Mouse (Mus musculus): ENCODE measurements around the gene Nr1d1. TPM values are rescaled to one million over a fixed set of nuclear protein-coding genes. Genes with fewer than 3 reads are reported as not detected.

The Nr1d1 gene
- polyA plus RNA-seq, 1 experiment from 2014 or later, result 2.6 TPM

GRCm38 (mm10) chr11:98786359-98787214, 11.5 kb upstream of the Nr1d1 start:
- H3K4me2 ChIP-seq (replicated peaks), result peak overlapping the region; percentile 57
- H3K4me3 ChIP-seq (replicated peaks), result 0 out of 2 replicates have a peak overlapping the region, but pooled peaks have one; percentile 3
- WGBS, result 2% methylated on average over 14 of the region's 15 CpGs
- no peaks in the 10 kb centered on the region for H3K27me3 ChIP-seq (replicated peaks)
- H3K9ac ChIP-seq, result peak overlapping the region; percentile 26; the same call in 1 of the 2 replicates
- H3K27ac ChIP-seq, result peak overlapping the region; percentile 93
- H3K4me1 ChIP-seq (replicated peaks), result peaks cover 69% of the 10 kb centered on the region
- H3K36me3 ChIP-seq, result no peaks in the 10 kb centered on the region
- H3K9me3 ChIP-seq, result no peaks in the 10 kb centered on the region
- peak; percentile 70 for ATAC-seq

- Histone ChIP-seq H3K4me2 (replicated peaks) (peak overlapping the region; percentile 57), H3K36me3 (no peaks in the 10 kb centered on the region), H3K27ac (peak overlapping the region; percentile 93), H3K9me3 (no peaks in the 10 kb centered on the region), H3K27me3 (replicated peaks) (no peaks in the 10 kb centered on the region), H3K4me1 (replicated peaks) (peaks cover 71% of the 10 kb centered on the region), H3K9ac (peak overlapping the region; percentile 26), H3K4me3 (replicated peaks) (0 out of 2 replicates have a peak overlapping the region, but pooled peaks have one; percentile 3)
- no peak for ATAC-seq
- 10% methylated on average over 12 of the region's 12 CpGs for WGBS
Observed at GRCm38 (mm10) chr11:98785772-98786281, 10.7 kb upstream of the Nr1d1 start.

GRCm38 (mm10) chr11:98785214-98785613, 10.1 kb upstream of the Nr1d1 start:
- H3K9ac ChIP-seq, result peak overlapping the region; percentile 26; the same call in 1 of the 2 replicates
- no peaks in the 10 kb centered on the region for H3K27me3 ChIP-seq (replicated peaks)
- no peaks in the 10 kb centered on the region for H3K36me3 ChIP-seq
- H3K9me3 ChIP-seq, result no peaks in the 10 kb centered on the region
- peaks cover 71% of the 10 kb centered on the region for H3K4me1 ChIP-seq (replicated peaks)
- H3K4me3 ChIP-seq (replicated peaks), result no peak overlapping the region
- no peak for ATAC-seq
- WGBS, result 61% methylated on average over 10 of the region's 10 CpGs
- no peak overlapping the region for H3K4me2 ChIP-seq (replicated peaks)
- H3K27ac ChIP-seq, result peak overlapping the region; percentile 93

- H3K4me3 ChIP-seq (replicated peaks), result no peak overlapping the region
- peaks cover 66% of the 10 kb centered on the region for H3K4me1 ChIP-seq (replicated peaks)
- H3K9me3 ChIP-seq, result no peaks in the 10 kb centered on the region
- 0 out of 2 replicates have a peak overlapping the region, but pooled peaks have one; percentile 50 for H3K9ac ChIP-seq
- H3K4me2 ChIP-seq (replicated peaks), result peak overlapping the region; percentile 60; the same call in 1 of the 2 replicates
- peak overlapping the region; percentile 97; the same call in 1 of the 2 replicates for H3K27ac ChIP-seq
- no peaks in the 10 kb centered on the region for H3K36me3 ChIP-seq
- WGBS, result 72% methylated on average over 4 of the region's 4 CpGs
- no peak for ATAC-seq
- H3K27me3 ChIP-seq (replicated peaks), result no peaks in the 10 kb centered on the region
Observed at GRCm38 (mm10) chr11:98784139-98784538, 9.0 kb upstream of the Nr1d1 start.

- Histone ChIP-seq H3K4me2 (replicated peaks) (peak overlapping the region; percentile 60), H3K9me3 (no peaks in the 10 kb centered on the region), H3K9ac (peak overlapping the region; percentile 50), H3K36me3 (no peaks in the 10 kb centered on the region), H3K27me3 (replicated peaks) (no peaks in the 10 kb centered on the region), H3K27ac (peak overlapping the region; percentile 97), H3K4me1 (replicated peaks) (peaks cover 61% of the 10 kb centered on the region), H3K4me3 (replicated peaks) (peak overlapping the region; percentile 32)
- ATAC-seq, result peak; percentile 83
- WGBS, result under 1% methylated on average over 20 of the region's 20 CpGs
Observed at GRCm38 (mm10) chr11:98783236-98783696, 8.1 kb upstream of the Nr1d1 start.

- no peak for ATAC-seq
Observed at GRCm38 (mm10) chr11:98782651-98783235, 7.6 kb upstream of the Nr1d1 start.

GRCm38 (mm10) chr11:98781851-98782512, 6.8 kb upstream of the Nr1d1 start:
- ATAC-seq, result no peak

More at GRCm38 (mm10) chr11:98782651-98783235, 7.6 kb upstream of the Nr1d1 start:
- WGBS, result 8% methylated on average over 17 of the region's 17 CpGs
- H3K27me3 ChIP-seq (replicated peaks), result no peaks in the 10 kb centered on the region
- H3K9me3 ChIP-seq, result no peaks in the 10 kb centered on the region
- H3K36me3 ChIP-seq, result no peaks in the 10 kb centered on the region
- peak overlapping the region; percentile 50 for H3K9ac ChIP-seq
- peak overlapping the region; percentile 60 for H3K4me2 ChIP-seq (replicated peaks)
- peak overlapping the region; percentile 32 for H3K4me3 ChIP-seq (replicated peaks)
- peak overlapping the region; percentile 97 for H3K27ac ChIP-seq
- H3K4me1 ChIP-seq (replicated peaks), result peaks cover 60% of the 10 kb centered on the region

GRCm38 (mm10) chr11:98777888-98778287, 2.8 kb upstream of the Nr1d1 start:
- Histone ChIP-seq H3K4me1 (replicated peaks) (peaks cover 61% of the 10 kb centered on the region), H3K27me3 (replicated peaks) (no peaks in the 10 kb centered on the region), H3K27ac (peak overlapping the region; percentile 84; the same call in 1 of the 2 replicates), H3K9ac (no peak overlapping the region), H3K4me2 (replicated peaks) (no peak overlapping the region), H3K4me3 (replicated peaks) (no peak overlapping the region), H3K9me3 (no peaks in the 10 kb centered on the region), H3K36me3 (no peaks in the 10 kb centered on the region)
- ATAC-seq, result no peak

More at GRCm38 (mm10) chr11:98781851-98782512, 6.8 kb upstream of the Nr1d1 start:
- peak overlapping the region; percentile 97 for H3K27ac ChIP-seq
- peak overlapping the region; percentile 15; the same call in 1 of the 2 replicates for H3K9ac ChIP-seq
- H3K4me1 ChIP-seq (replicated peaks), result peaks cover 59% of the 10 kb centered on the region
- peak overlapping the region; percentile 60 for H3K4me2 ChIP-seq (replicated peaks)
- H3K4me3 ChIP-seq (replicated peaks), result no peak overlapping the region
- no peaks in the 10 kb centered on the region for H3K9me3 ChIP-seq
- no peaks in the 10 kb centered on the region for H3K36me3 ChIP-seq
- H3K27me3 ChIP-seq (replicated peaks), result no peaks in the 10 kb centered on the region
- WGBS, result 25% methylated on average over 14 of the region's 14 CpGs

GRCm38 (mm10) chr11:98776843-98777590, 1.9 kb upstream of the Nr1d1 start:
- Histone ChIP-seq H3K27ac (peak overlapping the region; percentile 84), H3K36me3 (no peaks in the 10 kb centered on the region), H3K4me2 (replicated peaks) (peak overlapping the region; percentile 22), H3K27me3 (replicated peaks) (no peaks in the 10 kb centered on the region), H3K4me1 (replicated peaks) (peaks cover 59% of the 10 kb centered on the region), H3K4me3 (replicated peaks) (no peak overlapping the region), H3K9me3 (no peaks in the 10 kb centered on the region), H3K9ac (0 out of 2 replicates have a peak overlapping the region, but pooled peaks have one; percentile 24)
- 12% methylated on average over 9 of the region's 9 CpGs for whole genome bisulfite sequencing
- no peak for ATAC-seq

- no peak for ATAC-seq
- peak overlapping the region; percentile 76 for H3K4me2 ChIP-seq (replicated peaks)
- H3K9ac ChIP-seq, result peak overlapping the region; percentile 24; the same call in 1 of the 2 replicates
- H3K9me3 ChIP-seq, result no peaks in the 10 kb centered on the region
- H3K27ac ChIP-seq, result peak overlapping the region; percentile 84
- WGBS, result 31% methylated on average over 12 of the region's 12 CpGs
- no peak overlapping the region for H3K4me3 ChIP-seq (replicated peaks)
- H3K27me3 ChIP-seq (replicated peaks), result no peaks in the 10 kb centered on the region
- peaks cover 2% of the 10 kb centered on the region; the same call in 1 of the 2 replicates for H3K36me3 ChIP-seq
- H3K4me1 ChIP-seq (replicated peaks), result peaks cover 56% of the 10 kb centered on the region
Observed at GRCm38 (mm10) chr11:98776052-98776764, 1.1 kb upstream of the Nr1d1 start.

All from intestine, embryonic 15.5 days (tissue).